Mouse (Mus musculus) thymus, adult 2 months (tissue): Measurements from ENCODE around the gene Fam180a.

Source experiments
- CTCF ChIP-seq: fragments of 200-500 bp; IDR thresholded peaks from 2 replicates; pipeline ENCODE4 v1.5.1; 2012; ENCODE audit warnings: mild to moderate bottlenecking, control low read depth, low read length, moderate library complexity, borderline replicate concordance; ENCODE audit not compliant: control insufficient read depth, poor library complexity, insufficient read depth; ENCODE audit errors: extremely low read depth
- POLR2A ChIP-seq: fragments of 200-500 bp; IDR thresholded peaks from 2 replicates; pipeline ENCODE4 v1.6.1; 2012; ENCODE audit warnings: mild to moderate bottlenecking, low read length, control low read depth, moderate library complexity; ENCODE audit not compliant: control insufficient read depth, poor library complexity, insufficient read depth; ENCODE audit errors: extremely low read depth

GRCm38 (mm10) chr6:35330834-35331233 lies 4.9 kb upstream of the Fam180a start:
- TF ChIP-seq POLR2A, result no peak
- TF ChIP-seq CTCF, result no peak
